8 mouse cellular contexts compared by ENCODE assay signal in the genomic region with DNA sequence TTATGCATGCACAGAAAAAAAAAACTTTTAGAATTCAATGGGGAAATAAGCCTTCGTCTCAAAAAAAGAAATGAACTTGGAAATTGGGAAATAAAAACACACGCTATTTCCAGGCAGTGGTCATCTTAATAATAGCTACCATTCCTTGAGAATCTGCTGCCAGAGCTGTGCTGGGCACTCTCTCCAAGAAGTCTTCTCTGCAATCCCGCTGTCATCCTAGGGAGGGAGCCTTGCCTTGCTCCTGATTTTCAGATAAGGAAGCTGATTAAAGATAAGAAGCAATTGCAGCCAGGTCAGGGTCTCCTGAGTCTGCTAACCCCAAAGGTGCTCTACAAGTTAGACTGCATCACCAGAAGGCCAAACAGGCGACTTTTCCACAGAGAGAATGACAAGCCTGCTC.
DNase-seq lines count a peak whose midpoint lies in the region; ATAC-seq and TF ChIP-seq lines count a peak whose summit lies in the region.
"Had no signal": no experiment of that assay in that cellular context is flagged by ENCODE, and none has a peak within 500 bp of the region (broad histone marks: within the 10 kb centered on the region; RNA-seq: fewer than 3 reads in every experiment).

No protein-coding gene starts in this region.

- no peaks in the 10 kb centered on the region for H3K27me3 ChIP-seq in heart, adult 2 months (ENCODE audit: control insufficient read depth, insufficient read depth, low read length)
- no peaks in the 10 kb centered on the region for H3K27me3 ChIP-seq in E14TG2a.4 (ENCODE audit: insufficient read depth, low read length)
- no peaks in the 10 kb centered on the region for H3K27me3 ChIP-seq in lung, embryonic 14.5 days (ENCODE audit: insufficient read depth, low read length)
- H3K27me3 ChIP-seq: megakaryocyte, embryonic 14.5 days had no signal

- no peaks in the 10 kb centered on the region for H3K36me3 ChIP-seq in heart, adult 2 months (ENCODE audit: control insufficient read depth, insufficient read depth, low read length)
- no peaks in the 10 kb centered on the region for H3K36me3 ChIP-seq in E14TG2a.4 (ENCODE audit: insufficient read depth, low read length)
- no peaks in the 10 kb centered on the region for H3K36me3 ChIP-seq in lung, embryonic 14.5 days (ENCODE audit: insufficient read depth)

- H3K9me3 ChIP-seq in E14TG2a.4 (ENCODE audit: low read length), result peaks cover 3% of the 10 kb centered on the region; the same call in 1 of the 2 replicates
- H3K9me3 ChIP-seq in lung, embryonic 14.5 days (ENCODE audit: low read depth, low read length), result no peaks in the 10 kb centered on the region

- ATAC-seq in lung, embryonic 14.5 days (ENCODE audit: insufficient read depth), result no peak

- H3K9ac ChIP-seq in heart, adult 2 months (ENCODE audit: low read depth, low read length), result no peak overlapping the region
- no peak overlapping the region for H3K9ac ChIP-seq in lung, embryonic 14.5 days

- no peaks in the 10 kb centered on the region for H3K79me2 ChIP-seq in heart, adult 2 months (replicated peaks; ENCODE audit: control insufficient read depth, insufficient read depth, low read length)

- no peak overlapping the region for H3K27ac ChIP-seq in heart, adult 2 months
- H3K27ac ChIP-seq in lung, embryonic 14.5 days (ENCODE audit: low read depth), result no peak overlapping the region

- WGBS in heart, adult 2 months, result 60% methylated on average over 4 of the region's 4 CpGs
- 40% methylated on average over 4 of the region's 4 CpGs for WGBS in lung, embryonic 14.5 days

- no peak for DNase-seq in heart, adult 2 months
- no peak for DNase-seq in heart, postnatal 36 days
- peak; percentile 21 for DNase-seq in ZHBTc4 (ENCODE audit: low read depth, low spot score)
- DNase-seq in lung, embryonic 14.5 days, result no peak
- DNase-seq in yolk sac, embryonic 10.5 days (ENCODE audit: low spot score), result no peak
- no peak for DNase-seq in ovary, postnatal 36 days (ENCODE audit: low spot score)

- no peak for TF ChIP-seq EP300 in heart, adult 2 months (IDR thresholded peaks at IDR 0.05; ENCODE audit: insufficient read depth, low read depth, low read length)

- peak; percentile 47 for TF ChIP-seq CTCF in heart, adult 2 months (IDR thresholded peaks at IDR 0.05)
- peak; percentile 27 for TF ChIP-seq CTCF in E14TG2a.4 (conservative IDR thresholded peaks at IDR 0.05; ENCODE audit: low read length)
- peak; percentile 41 for TF ChIP-seq CTCF in lung, embryonic 14.5 days (IDR thresholded peaks at IDR 0.05; ENCODE audit: low read depth)

- no peak overlapping the region for H3K4me2 ChIP-seq in lung, embryonic 14.5 days

- no peak for TF ChIP-seq POLR2A in heart, adult 2 months (IDR thresholded peaks at IDR 0.05; ENCODE audit: insufficient read depth, low read depth, low read length)

- H3K4me1 ChIP-seq in heart, adult 2 months (ENCODE audit: control insufficient read depth, insufficient read depth, low read length), result 0 out of 2 replicates have a peak, but pooled peaks cover 1% of the 10 kb centered on the region
- H3K4me1 ChIP-seq in E14TG2a.4 (replicated peaks; ENCODE audit: low read depth, low read length), result no peaks in the 10 kb centered on the region
- no peaks in the 10 kb centered on the region for H3K4me1 ChIP-seq in lung, embryonic 14.5 days (ENCODE audit: insufficient read depth)
- H3K4me1 ChIP-seq: megakaryocyte, embryonic 14.5 days had no signal

- intact Hi-C loops in heart, adult 2 months (cut with DNase I), result no loop called here
- intact Hi-C loops in heart, postnatal 36 days (cut with DNase I), result no loop called here

- no peak overlapping the region for H3K4me3 ChIP-seq in heart, adult 2 months
- no peak overlapping the region for H3K4me3 ChIP-seq in E14TG2a.4 (replicated peaks; ENCODE audit: low read length)
- H3K4me3 ChIP-seq in lung, embryonic 14.5 days (ENCODE audit: low read depth, low read length), result no peak overlapping the region
- H3K4me3 ChIP-seq: megakaryocyte, embryonic 14.5 days had no signal
